Mouse (Mus musculus) heart, postnatal 0 days (tissue): ENCODE data around the gene Olfml2b.

Experiments
- CTCF ChIP-seq: IDR thresholded peaks from 2 replicates; pipeline ENCODE4 v1.5.1; 2016; ENCODE audit warnings: antibody characterized with exemption, control low read depth, low read depth
- EP300 ChIP-seq: IDR thresholded peaks from 2 replicates; pipeline ENCODE4 v1.6.1; 2016; ENCODE audit warnings: antibody characterized with exemption, low read depth

GRCm38 (mm10) chr1:170674184-170674775 lies 29.9 kb downstream of the Olfml2b start:
- TF ChIP-seq CTCF (no peak), EP300 (no peak)
